Mouse (Mus musculus) adrenal gland, adult (tissue): ENCODE results near the gene Kcnk18.

Source experiments
- DNase-seq, 2 experiments: peaks; one replicate each; pipeline ENCODE4 v3.0.0; 2022 to 2023; ENCODE audit warnings: low spot score in 1 of 2; ENCODE audit not compliant: inconsistent age in 2 of 2

The Kcnk18 gene

DNA sequence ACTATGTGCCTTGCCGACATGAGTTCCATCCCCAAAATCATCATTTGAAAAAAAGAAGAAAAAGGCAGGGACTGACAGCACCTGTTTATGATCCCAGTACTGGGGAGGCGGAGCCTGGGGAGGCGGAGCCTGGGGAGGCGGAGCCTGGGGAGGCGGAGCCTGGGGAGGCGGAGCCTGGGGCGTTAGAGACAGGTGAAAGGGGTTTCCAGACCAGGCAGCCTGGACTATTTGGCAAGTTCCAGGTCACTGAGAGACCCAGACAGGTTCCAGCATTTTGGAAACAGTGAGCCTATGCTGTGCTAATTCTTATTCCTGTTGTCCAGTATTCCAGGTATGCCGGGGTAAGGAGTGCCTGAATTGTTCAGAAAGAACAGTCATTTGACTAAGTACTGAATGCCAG is at the start of gene Kcnk18:
Kcnk18 (plus strand) TSS at position 224 of the 400 bp plus-strand sequence.
- DNase-seq, result no peak

DNA sequence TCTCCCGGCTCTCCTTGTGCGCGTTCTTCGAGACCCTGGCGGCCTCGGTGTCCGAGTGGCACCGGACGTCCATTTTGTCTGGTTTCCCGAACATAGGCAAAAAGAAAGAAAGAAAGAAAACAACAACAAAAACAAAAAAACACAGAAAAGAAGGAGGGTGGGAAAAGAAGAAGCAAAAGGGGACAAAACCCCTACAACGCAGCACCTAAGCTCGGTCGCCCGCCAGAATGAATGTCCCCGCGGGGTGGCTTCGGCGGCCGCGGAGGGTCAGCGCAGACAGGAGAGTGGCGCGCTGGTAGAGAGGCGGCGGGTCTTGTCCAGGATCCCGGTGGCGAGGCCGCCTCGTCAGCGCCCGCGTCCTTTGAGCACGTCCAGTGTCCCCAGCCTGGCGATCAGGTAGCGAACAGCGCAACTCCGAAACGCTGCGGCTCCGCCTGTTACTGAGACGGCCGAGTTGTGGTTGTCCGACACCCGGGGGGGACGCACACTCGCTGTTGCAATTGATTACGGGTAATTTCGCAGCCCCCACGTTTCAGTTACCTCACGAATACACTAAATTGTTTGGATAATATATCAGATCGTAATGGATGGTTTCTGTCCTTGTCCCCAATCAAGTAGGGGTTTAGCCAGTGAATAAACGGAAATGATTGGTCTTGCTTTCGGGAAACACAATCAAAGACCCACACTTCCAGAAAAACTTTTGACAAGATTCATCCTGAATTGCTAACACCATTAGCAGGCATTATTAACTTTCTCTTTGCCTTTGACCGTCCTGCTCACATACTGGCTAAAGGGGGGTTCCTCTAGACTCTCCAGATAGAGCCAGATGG is 48.9 kb upstream of the Kcnk18 start, which contains the start of gene Vax1:
Vax1 (minus strand) TSS at position 121 of the 830 bp plus-strand sequence.
- DNase-seq, result peak; percentile 13 to 60

DNA sequence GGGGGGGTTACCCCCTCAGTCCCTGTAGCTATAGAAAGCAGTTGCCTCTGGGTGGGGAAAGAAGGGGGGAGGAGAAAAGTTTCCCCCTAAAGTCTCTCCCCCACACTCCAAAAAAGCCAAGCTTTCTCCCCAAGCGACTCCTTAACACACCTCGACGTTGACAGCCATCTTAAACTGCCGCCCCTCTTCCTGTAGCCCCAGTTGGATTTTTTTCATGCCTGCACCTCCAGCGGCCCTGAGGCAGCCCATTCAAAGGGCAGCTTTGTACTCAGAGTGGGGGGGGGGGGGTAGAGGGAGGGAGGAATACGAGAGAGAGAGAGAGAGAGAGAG is 48.3 kb upstream of the Kcnk18 start:
- DNase-seq, result peak in 1 of 2 experiments; percentile 37

DNA sequence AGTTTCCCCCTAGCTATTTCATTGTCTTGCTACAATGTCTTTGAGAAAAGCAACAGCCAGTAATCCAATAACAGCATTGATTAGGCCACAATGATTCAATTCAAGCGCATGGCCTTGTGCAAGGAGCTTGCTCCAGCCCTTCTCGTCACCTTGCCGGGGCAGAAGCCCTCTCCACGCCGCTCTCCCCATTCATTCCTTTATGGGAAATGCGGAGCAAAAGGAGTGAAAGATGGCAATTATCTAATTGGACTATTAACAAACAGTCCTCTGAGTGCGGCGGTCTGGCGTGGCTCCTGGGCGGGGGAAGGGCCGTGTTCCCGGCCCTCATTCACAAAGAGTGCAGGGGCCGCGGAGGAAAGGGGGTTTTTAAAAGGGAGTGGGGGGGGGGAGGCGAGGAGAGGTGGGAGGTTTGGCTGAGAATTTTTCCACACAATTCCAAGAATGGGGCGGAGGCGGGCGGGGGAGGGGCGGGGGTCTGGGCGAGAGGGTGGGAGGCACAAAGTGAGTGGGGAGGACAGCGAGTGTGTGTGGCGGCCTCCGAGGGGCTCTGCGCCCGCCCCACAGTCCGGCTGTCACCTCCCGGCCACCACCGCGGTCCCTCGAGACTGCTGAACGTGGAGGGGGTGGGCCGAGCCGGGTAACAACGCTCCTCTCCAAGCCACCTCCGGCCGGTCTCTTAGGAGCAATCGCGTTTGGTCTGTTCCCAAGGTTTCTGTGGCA is 47.7 kb upstream of the Kcnk18 start:
- DNase-seq, result peak in 1 of 2 experiments; percentile 30

GRCm38 (mm10) chr19:59171871-59172245 is 47.2 kb upstream of the Kcnk18 start:
- peak in 1 of 2 experiments; percentile 30 for DNase-seq

GRCm38 (mm10) chr19:59172781-59173180 is 46.2 kb upstream of the Kcnk18 start:
- no peak for DNase-seq

DNA sequence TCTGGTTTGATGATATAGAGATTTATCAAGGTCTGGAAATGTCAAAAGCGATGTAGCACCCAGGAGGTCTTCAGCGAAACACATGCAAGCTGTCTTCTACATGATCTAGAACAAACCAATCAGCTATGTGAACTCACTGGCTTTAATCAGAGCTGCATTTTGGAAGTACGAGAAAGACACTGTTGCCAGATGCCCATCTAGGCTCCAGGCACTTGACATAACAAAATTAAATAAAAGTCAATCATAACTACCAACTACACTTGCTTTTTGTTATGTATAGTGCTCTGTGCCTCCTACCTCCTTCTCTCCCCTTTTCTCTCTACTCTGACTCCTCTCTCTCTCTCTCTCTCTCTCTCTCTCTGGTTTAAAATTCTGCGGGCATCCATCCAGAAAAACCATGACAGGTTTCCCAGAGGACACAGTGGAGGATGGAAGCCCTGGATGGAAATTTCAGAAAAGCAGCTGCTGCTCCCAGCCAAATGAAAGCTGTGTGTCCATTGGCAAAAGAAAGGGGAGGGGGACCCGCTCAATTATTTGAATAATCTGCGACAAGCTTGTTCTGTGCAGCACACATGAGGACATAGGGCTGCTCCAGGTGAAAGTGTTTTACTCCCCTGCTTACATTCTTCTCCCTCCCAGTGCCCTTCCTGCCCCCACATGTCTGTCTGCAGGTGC is 45.5 kb upstream of the Kcnk18 start:
- no peak for DNase-seq

DNA sequence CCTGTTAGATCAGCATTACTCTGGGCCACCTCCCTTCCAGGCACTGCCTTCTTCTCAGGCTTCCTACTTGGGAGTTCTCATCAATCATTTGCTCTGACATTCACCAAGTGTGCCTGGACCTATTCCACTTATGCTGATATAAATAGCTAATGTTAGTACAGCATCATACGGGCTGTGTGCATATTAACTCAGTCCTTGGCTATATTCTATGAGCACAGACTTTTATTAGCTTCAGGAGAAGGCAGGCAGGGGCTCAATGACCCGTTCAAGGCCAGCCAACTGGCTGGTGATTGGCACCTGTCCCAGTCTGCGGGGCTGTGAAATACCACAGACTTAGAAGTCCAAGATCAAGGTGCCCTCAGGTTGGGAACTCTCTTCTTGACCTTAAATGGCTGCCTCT is 35.0 kb upstream of the Kcnk18 start:
- DNase-seq, result peak in 1 of 2 experiments; percentile 37

GRCm38 (mm10) chr19:59188981-59189380 is 30.0 kb upstream of the Kcnk18 start:
- DNase-seq, result no peak

GRCm38 (mm10) chr19:59190431-59191122 is 28.4 kb upstream of the Kcnk18 start:
- no peak for DNase-seq

- DNase-seq, result peak in 1 of 2 experiments; percentile 55
Measured at GRCm38 (mm10) chr19:59191123-59191505, 27.9 kb upstream of the Kcnk18 start.

DNA sequence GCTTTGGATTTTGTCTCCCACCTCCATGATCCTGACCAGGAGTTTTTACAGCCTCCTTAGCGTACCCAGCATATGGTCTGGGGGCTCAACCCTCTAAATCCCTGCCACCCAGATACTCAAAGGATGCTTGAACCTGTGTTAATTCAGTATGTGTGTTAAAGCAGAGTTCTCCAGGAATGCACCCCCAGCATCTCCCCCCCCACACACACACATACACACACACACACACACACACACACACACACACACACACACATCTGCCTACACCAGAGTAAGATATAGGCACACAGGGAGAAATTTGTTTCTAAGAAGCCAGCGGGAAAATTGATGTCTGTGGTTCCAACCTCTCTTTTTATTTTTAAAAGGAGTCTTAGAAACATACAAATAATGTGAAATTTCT is 26.5 kb upstream of the Kcnk18 start:
- no peak for DNase-seq

GRCm38 (mm10) chr19:59193456-59193855 is 25.6 kb upstream of the Kcnk18 start:
- DNase-seq, result peak in 1 of 2 experiments; percentile 36

GRCm38 (mm10) chr19:59193986-59194820 is 24.8 kb upstream of the Kcnk18 start:
- DNase-seq, result peak; percentile 20 to 67

GRCm38 (mm10) chr19:59195181-59195770 is 23.7 kb upstream of the Kcnk18 start:
- DNase-seq, result peak in 1 of 2 experiments; percentile 18

DNA sequence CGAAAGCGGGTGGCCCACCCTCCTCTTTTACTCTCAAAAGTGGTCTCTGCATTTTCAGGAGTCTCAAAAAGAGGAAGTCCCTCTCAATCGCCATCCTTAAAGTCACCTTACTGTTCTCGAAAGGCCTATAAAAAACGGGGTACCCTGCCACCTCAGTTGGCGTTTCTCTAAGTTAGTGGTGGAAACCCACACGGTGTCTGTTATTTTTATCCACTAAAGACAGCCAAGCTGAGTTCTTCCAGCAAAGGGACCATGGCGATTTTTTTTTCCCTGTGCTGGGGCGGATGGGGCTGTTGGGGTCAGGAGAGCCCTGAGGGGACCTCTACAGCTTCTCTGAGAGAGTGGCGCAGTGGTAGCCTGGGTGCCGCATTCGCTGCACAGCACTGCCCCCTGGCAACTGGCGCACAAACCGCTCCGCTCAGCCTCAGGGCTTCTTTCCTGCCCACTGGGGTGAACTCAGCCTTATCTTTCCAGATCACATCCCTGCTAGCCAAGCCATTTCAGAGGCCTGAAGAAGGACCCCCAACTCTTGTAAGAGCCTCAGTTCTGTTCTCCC is 22.8 kb upstream of the Kcnk18 start:
- peak; percentile 47 to 81 for DNase-seq

DNA sequence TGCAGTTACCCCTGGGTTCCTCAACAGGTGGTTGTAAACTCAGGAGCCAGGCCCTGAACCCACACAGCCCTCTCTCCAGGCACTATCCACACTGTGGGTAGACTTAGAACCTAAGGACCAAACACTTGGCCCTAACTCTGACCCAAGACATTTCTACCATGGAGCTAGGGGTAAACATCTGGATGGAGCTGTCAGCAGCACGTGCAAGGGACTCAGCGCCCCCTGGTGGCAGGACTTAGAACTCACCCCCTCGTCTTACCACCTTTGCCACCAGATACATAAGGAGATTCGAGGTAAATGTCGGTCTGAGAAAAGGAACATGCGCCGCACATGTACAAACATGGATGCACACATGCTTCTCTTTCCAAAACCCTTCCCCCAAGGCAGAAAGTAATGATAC is 20.9 kb upstream of the Kcnk18 start:
- peak; percentile 58 to 89 for DNase-seq

DNA sequence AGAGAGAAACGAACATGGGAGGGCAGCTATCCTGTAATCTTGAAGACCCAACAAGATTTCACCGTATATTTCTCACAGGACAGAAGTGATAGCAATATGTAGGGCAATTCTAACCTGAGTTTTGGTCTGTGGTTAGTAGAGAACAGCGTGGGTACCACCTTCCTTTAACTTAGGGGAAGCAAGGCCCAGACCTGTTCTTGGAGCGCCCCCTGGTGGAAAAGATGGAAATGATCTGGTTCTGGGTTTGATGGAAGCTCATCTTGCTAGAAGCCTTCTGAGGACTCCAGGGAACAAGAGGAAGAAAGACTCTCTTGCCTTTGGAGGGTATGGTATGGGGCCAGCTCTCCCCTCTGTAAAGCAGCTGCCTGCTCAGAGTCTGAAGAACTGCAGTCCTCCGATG is 10.5 kb upstream of the Kcnk18 start:
- peak; percentile 54 to 87 for DNase-seq

GRCm38 (mm10) chr19:59208986-59209385 is 10.0 kb upstream of the Kcnk18 start:
- DNase-seq, result no peak
